Mouse (Mus musculus): ENCODE data around the gene Crlf2. TPM values are rescaled to one million over a fixed set of nuclear protein-coding genes. Genes with fewer than 3 reads are reported as not detected.
A peak's percentile ranks its signal among the peaks of the same experiment; 100 is the strongest.

Crlf2 gene
- total RNA-seq, 2 experiments from 2014 or later = 41.0 to 44.3 TPM

GRCm38 (mm10) chr5:109551041-109551765 lies 7.6 kb downstream of the Crlf2 start:
- intact Hi-C loops (cut with DNase I) = no loop called here
- peak in 1 of 2 experiments; percentile 68 for DNase-seq (ENCODE audit: extremely low spot score in 1 of 2, low spot score in 2 of 2)

- peak in 1 of 2 experiments; percentile 42 for DNase-seq (ENCODE audit: extremely low spot score in 1 of 2, low spot score in 2 of 2)
- intact Hi-C loops (cut with DNase I) = no loop called here
These were observed 8.4 kb downstream of the Crlf2 start for GRCm38 (mm10) chr5:109550225-109550935.

GRCm38 (mm10) chr5:109548712-109549111 lies 10.1 kb downstream of the Crlf2 start:
- peak in 1 of 2 experiments; percentile 46 for DNase-seq (ENCODE audit: extremely low spot score in 1 of 2, low spot score in 2 of 2)
- intact Hi-C loops (cut with DNase I) = no loop called here

GRCm38 (mm10) chr5:109547112-109547511 lies 11.7 kb downstream of the Crlf2 start:
- intact Hi-C loops (cut with DNase I) = no loop called here
- DNase-seq (ENCODE audit: extremely low spot score in 1 of 2, low spot score in 2 of 2) = no peak

GRCm38 (mm10) chr5:109509679-109510078 lies 49.1 kb downstream of the Crlf2 start:
- intact Hi-C loops (cut with DNase I) = no loop called here
- DNase-seq (ENCODE audit: extremely low spot score in 1 of 2, low spot score in 2 of 2) = no peak

GRCm38 (mm10) chr5:109506729-109507128 lies 52.1 kb downstream of the Crlf2 start:
- peak in 1 of 2 experiments; percentile 8 for DNase-seq (ENCODE audit: extremely low spot score in 1 of 2, low spot score in 2 of 2)
- intact Hi-C loops (cut with DNase I) = no loop called here

Other genes with a start within 250 kb of the Crlf2 start
- gene Vmn2r16, start 228.8 kb downstream of the Crlf2 start, total RNA-seq (2021) = not detected
- not detected for gene Vmn2r17, start 139.3 kb downstream of the Crlf2 start, total RNA-seq (2021)
- gene 5430403G16Rik, start 132.0 kb upstream of the Crlf2 start, total RNA-seq (2021) = 1 to 10 TPM; 1.4 to 1.9 TPM
- gene 4930522L14Rik, start 192.9 kb upstream of the Crlf2 start, total RNA-seq (2021) = 1 to 10 TPM; 2.7 to 4.7 TPM

Data from left cerebral cortex, postnatal 10 days (tissue).